ENCODE assay signal across 10 mouse cellular contexts in the genomic region with DNA sequence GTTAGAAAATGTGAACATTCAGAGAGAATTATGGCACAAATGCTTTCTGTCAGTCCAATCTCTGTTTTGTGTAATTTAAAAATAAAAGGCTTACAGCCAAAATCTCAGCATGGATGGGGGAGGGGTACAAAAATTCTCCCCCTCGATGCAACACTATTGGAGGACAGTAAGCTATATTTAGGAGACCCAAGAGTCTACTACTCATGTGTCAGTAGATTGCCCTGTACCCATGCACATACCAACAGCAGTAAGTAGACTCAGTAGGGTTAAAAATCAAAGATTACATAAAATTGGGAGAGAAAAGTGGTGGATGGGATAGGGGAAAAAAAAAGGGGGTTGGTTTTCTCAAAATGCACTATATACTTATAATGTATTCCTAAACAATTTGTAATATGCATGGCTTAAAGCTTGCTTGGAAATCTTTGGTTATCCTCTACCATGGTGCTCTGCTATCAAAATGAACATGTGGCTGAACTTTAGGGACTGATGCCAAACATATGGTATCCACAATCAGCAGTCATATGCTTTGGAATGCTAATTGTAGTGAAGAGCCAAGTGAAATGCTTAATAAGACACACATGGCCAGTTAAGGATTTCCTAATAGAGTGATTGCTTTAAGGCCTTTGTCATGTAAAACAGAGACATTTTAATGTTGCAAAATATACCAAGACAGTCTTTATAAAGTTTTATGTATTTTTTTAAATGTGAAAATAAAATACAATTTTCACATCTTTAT.
A peak's percentile ranks its signal among the peaks of the same experiment; 100 is the strongest.
DNase-seq lines count a peak whose midpoint lies in the region; ATAC-seq lines count a peak whose summit lies in the region.
"Had no signal": no experiment of that assay in that cellular context is flagged by ENCODE, and none has a peak within 500 bp of the region (broad histone marks: within the 10 kb centered on the region; RNA-seq: fewer than 3 reads in every experiment).

No protein-coding gene starts in this region.

- H3K4me2 ChIP-seq in forebrain, embryonic 15.5 days (replicated peaks), result no peak overlapping the region
- no peak overlapping the region for H3K4me2 ChIP-seq in limb, embryonic 12.5 days
- H3K4me2 ChIP-seq in liver, embryonic 11.5 days, result no peak overlapping the region

- no peak overlapping the region for H3K4me3 ChIP-seq in forebrain, embryonic 15.5 days
- H3K4me3 ChIP-seq in forebrain, embryonic 10.5 days, result no peak overlapping the region
- H3K4me3 ChIP-seq in limb, embryonic 12.5 days (replicated peaks), result no peak overlapping the region
- H3K4me3 ChIP-seq in limb, embryonic 10.5 days, result no peak overlapping the region
- H3K4me3 ChIP-seq in liver, embryonic 11.5 days (ENCODE audit: low read depth, low read length), result no peak overlapping the region
- H3K4me3 ChIP-seq: gastrocnemius, adult 2 months had no signal

- 79% methylated on average over 1 of the region's 1 CpGs for WGBS in forebrain, embryonic 15.5 days
- WGBS in forebrain, embryonic 10.5 days, result 76% methylated on average over 1 of the region's 1 CpGs
- 53% methylated on average over 1 of the region's 1 CpGs for WGBS in limb, embryonic 12.5 days
- 72% methylated on average over 1 of the region's 1 CpGs for WGBS in limb, embryonic 10.5 days
- WGBS in liver, embryonic 11.5 days, result 79% methylated on average over 1 of the region's 1 CpGs

- H3K4me1 ChIP-seq in forebrain, embryonic 15.5 days, result no peaks in the 10 kb centered on the region
- H3K4me1 ChIP-seq in forebrain, embryonic 10.5 days, result no peaks in the 10 kb centered on the region
- H3K4me1 ChIP-seq in limb, embryonic 12.5 days (replicated peaks), result no peaks in the 10 kb centered on the region
- peaks cover 4% of the 10 kb centered on the region; the same call in 1 of the 2 replicates for H3K4me1 ChIP-seq in limb, embryonic 10.5 days
- no peaks in the 10 kb centered on the region for H3K4me1 ChIP-seq in liver, embryonic 11.5 days (replicated peaks; ENCODE audit: control insufficient read depth, insufficient read depth, low read length)

- no peaks in the 10 kb centered on the region for H3K27me3 ChIP-seq in forebrain, embryonic 15.5 days
- H3K27me3 ChIP-seq in forebrain, embryonic 10.5 days (ENCODE audit: poor library complexity, severe bottlenecking), result no peaks in the 10 kb centered on the region
- H3K27me3 ChIP-seq in limb, embryonic 12.5 days, result no peaks in the 10 kb centered on the region
- no peaks in the 10 kb centered on the region for H3K27me3 ChIP-seq in limb, embryonic 10.5 days (ENCODE audit: low read depth, poor library complexity, severe bottlenecking)
- no peaks in the 10 kb centered on the region for H3K27me3 ChIP-seq in liver, embryonic 11.5 days (replicated peaks; ENCODE audit: control insufficient read depth, insufficient read depth, low read length)

- no peak for DNase-seq in forebrain, embryonic 10.5 days (ENCODE audit: extremely low spot score, low spot score)
- no peak for DNase-seq in limb, embryonic 10.5 days (ENCODE audit: low spot score)
- peak; percentile 30 for DNase-seq in embryo, embryonic 11 days
- DNase-seq in lung, postnatal 10 days, result peak; percentile 5
- DNase-seq in retina, embryonic 14.5 days (ENCODE audit: low spot score), result no peak
- no peak for DNase-seq in liver, embryonic 11.5 days (ENCODE audit: low spot score)
- DNase-seq: cerebellum, postnatal 36 days; gastrocnemius, adult 2 months had no signal

- no peak overlapping the region for H3K9ac ChIP-seq in forebrain, embryonic 15.5 days (replicated peaks)
- no peak overlapping the region for H3K9ac ChIP-seq in limb, embryonic 12.5 days (replicated peaks)
- no peak overlapping the region for H3K9ac ChIP-seq in liver, embryonic 11.5 days (ENCODE audit: low read depth, low read length)

- H3K27ac ChIP-seq in forebrain, embryonic 15.5 days (replicated peaks), result no peak overlapping the region
- no peak overlapping the region for H3K27ac ChIP-seq in forebrain, embryonic 10.5 days
- H3K27ac ChIP-seq in limb, embryonic 12.5 days, result no peak overlapping the region
- no peak overlapping the region for H3K27ac ChIP-seq in limb, embryonic 10.5 days
- no peak overlapping the region for H3K27ac ChIP-seq in liver, embryonic 11.5 days (ENCODE audit: low read depth, low read length)

- H3K36me3 ChIP-seq in forebrain, embryonic 15.5 days, result no peaks in the 10 kb centered on the region
- no peaks in the 10 kb centered on the region for H3K36me3 ChIP-seq in forebrain, embryonic 10.5 days (replicated peaks)
- no peaks in the 10 kb centered on the region for H3K36me3 ChIP-seq in limb, embryonic 12.5 days
- no peaks in the 10 kb centered on the region for H3K36me3 ChIP-seq in limb, embryonic 10.5 days
- H3K36me3 ChIP-seq in liver, embryonic 11.5 days (ENCODE audit: control insufficient read depth, insufficient read depth, low read length), result no peaks in the 10 kb centered on the region

- H3K9me3 ChIP-seq in forebrain, embryonic 15.5 days, result no peaks in the 10 kb centered on the region
- no peaks in the 10 kb centered on the region for H3K9me3 ChIP-seq in forebrain, embryonic 10.5 days
- H3K9me3 ChIP-seq in limb, embryonic 12.5 days, result no peaks in the 10 kb centered on the region
- no peaks in the 10 kb centered on the region for H3K9me3 ChIP-seq in limb, embryonic 10.5 days (replicated peaks)
- no peaks in the 10 kb centered on the region for H3K9me3 ChIP-seq in liver, embryonic 11.5 days (ENCODE audit: control insufficient read depth, low read length)

- peak; percentile 83 for ATAC-seq in forebrain, embryonic 15.5 days (replicated peaks)
- ATAC-seq in limb, embryonic 12.5 days (ENCODE audit: insufficient number of reproducible peaks, insufficient read depth, low FRiP score, low TSS enrichment, low read depth), result peak; percentile 59; the same call in 1 of the 2 replicates
- no peak for ATAC-seq in liver, embryonic 11.5 days (replicated peaks; ENCODE audit: low FRiP score)

Comparison
In these comparisons a context has a peak if more than half of its experiments do, and no peak if none do; other contexts are left out.
1. DNase-seq: peak in embryo, embryonic 11 days (single experiment) and lung, postnatal 10 days (single experiment); none in forebrain, embryonic 10.5 days (single experiment), limb, embryonic 10.5 days (single experiment), retina, embryonic 14.5 days (single experiment) and liver, embryonic 11.5 days (single experiment).